Mouse (Mus musculus): Measurements from ENCODE around the gene Mapkap1. TPM values are rescaled to one million over a fixed set of nuclear protein-coding genes. Genes with fewer than 3 reads are reported as not detected.
A peak's percentile ranks its signal among the peaks of the same experiment; 100 is the strongest.
"Not testable (repeated sequence)": the region's sequence is repeated elsewhere in the genome, so short reads cannot be mapped to it uniquely, and the experiment has no call there.

Gene Mapkap1
- polyA plus RNA-seq, 1 experiment = 72.2 TPM

- TF ChIP-seq CTCF (IDR thresholded peaks at IDR 0.05; ENCODE audit: borderline replicate concordance, extremely low read depth, insufficient read depth, insufficient read length) = no peak
- no peak for TF ChIP-seq POLR2A (IDR thresholded peaks at IDR 0.05; ENCODE audit: borderline replicate concordance, extremely low read depth, insufficient read depth, insufficient read length, poor library complexity, severe bottlenecking)
- DNase-seq (ENCODE audit: low read depth) = no peak
Observed at GRCm38 (mm10) chr2:34436321-34436720, 29.8 kb downstream of the Mapkap1 start.

GRCm38 (mm10) chr2:34448756-34449155 lies 42.2 kb downstream of the Mapkap1 start:
- no peak for TF ChIP-seq POLR2A (IDR thresholded peaks at IDR 0.05; ENCODE audit: borderline replicate concordance, extremely low read depth, insufficient read depth, insufficient read length, poor library complexity, severe bottlenecking)
- no peak for TF ChIP-seq CTCF (IDR thresholded peaks at IDR 0.05; ENCODE audit: borderline replicate concordance, extremely low read depth, insufficient read depth, insufficient read length)
- DNase-seq (ENCODE audit: low read depth) = peak; percentile 55

- peak; percentile 55 for DNase-seq (ENCODE audit: low read depth)
- no peak for TF ChIP-seq CTCF (IDR thresholded peaks at IDR 0.05; ENCODE audit: borderline replicate concordance, extremely low read depth, insufficient read depth, insufficient read length)
- no peak for TF ChIP-seq POLR2A (IDR thresholded peaks at IDR 0.05; ENCODE audit: borderline replicate concordance, extremely low read depth, insufficient read depth, insufficient read length, poor library complexity, severe bottlenecking)
Observed at GRCm38 (mm10) chr2:34462490-34462889, 55.9 kb downstream of the Mapkap1 start.

- TF ChIP-seq POLR2A (IDR thresholded peaks at IDR 0.05; ENCODE audit: borderline replicate concordance, extremely low read depth, insufficient read depth, insufficient read length, poor library complexity, severe bottlenecking) = no peak
- TF ChIP-seq CTCF (IDR thresholded peaks at IDR 0.05; ENCODE audit: borderline replicate concordance, extremely low read depth, insufficient read depth, insufficient read length) = no peak
Observed at GRCm38 (mm10) chr2:34468559-34469141, 62.1 kb downstream of the Mapkap1 start.

GRCm38 (mm10) chr2:34469324-34469723 lies 62.8 kb downstream of the Mapkap1 start:
- DNase-seq (ENCODE audit: low read depth) = no peak
- TF ChIP-seq CTCF (IDR thresholded peaks at IDR 0.05; ENCODE audit: borderline replicate concordance, extremely low read depth, insufficient read depth, insufficient read length) = no peak
- no peak for TF ChIP-seq POLR2A (IDR thresholded peaks at IDR 0.05; ENCODE audit: borderline replicate concordance, extremely low read depth, insufficient read depth, insufficient read length, poor library complexity, severe bottlenecking)

More at GRCm38 (mm10) chr2:34468559-34469141, 62.1 kb downstream of the Mapkap1 start:
- DNase-seq (ENCODE audit: low read depth) = no peak

- DNase-seq (ENCODE audit: low read depth) = peak; percentile 69
Observed at GRCm38 (mm10) chr2:34473775-34474174, 67.2 kb downstream of the Mapkap1 start.

GRCm38 (mm10) chr2:34481401-34481800 lies 74.8 kb downstream of the Mapkap1 start:
- peak; percentile 56 for DNase-seq (ENCODE audit: low read depth)
- TF ChIP-seq POLR2A (IDR thresholded peaks at IDR 0.05; ENCODE audit: borderline replicate concordance, extremely low read depth, insufficient read depth, insufficient read length, poor library complexity, severe bottlenecking) = no peak
- no peak for TF ChIP-seq CTCF (IDR thresholded peaks at IDR 0.05; ENCODE audit: borderline replicate concordance, extremely low read depth, insufficient read depth, insufficient read length)

More at GRCm38 (mm10) chr2:34473775-34474174, 67.2 kb downstream of the Mapkap1 start:
- TF ChIP-seq CTCF (IDR thresholded peaks at IDR 0.05; ENCODE audit: borderline replicate concordance, extremely low read depth, insufficient read depth, insufficient read length) (no peak), POLR2A (IDR thresholded peaks at IDR 0.05; ENCODE audit: borderline replicate concordance, extremely low read depth, insufficient read depth, insufficient read length, poor library complexity, severe bottlenecking) (no peak)

- TF ChIP-seq CTCF (IDR thresholded peaks at IDR 0.05; ENCODE audit: borderline replicate concordance, extremely low read depth, insufficient read depth, insufficient read length) = no peak
- TF ChIP-seq POLR2A (IDR thresholded peaks at IDR 0.05; ENCODE audit: borderline replicate concordance, extremely low read depth, insufficient read depth, insufficient read length, poor library complexity, severe bottlenecking) = no peak
- no peak for DNase-seq (ENCODE audit: low read depth)
Observed at GRCm38 (mm10) chr2:34482102-34482501, 75.5 kb downstream of the Mapkap1 start.

GRCm38 (mm10) chr2:34482531-34482930 lies 76.0 kb downstream of the Mapkap1 start:
- TF ChIP-seq CTCF (IDR thresholded peaks at IDR 0.05; ENCODE audit: borderline replicate concordance, extremely low read depth, insufficient read depth, insufficient read length) (no peak), POLR2A (IDR thresholded peaks at IDR 0.05; ENCODE audit: borderline replicate concordance, extremely low read depth, insufficient read depth, insufficient read length, poor library complexity, severe bottlenecking) (no peak)
- no peak for DNase-seq (ENCODE audit: low read depth)

- no peak for TF ChIP-seq POLR2A (IDR thresholded peaks at IDR 0.05; ENCODE audit: borderline replicate concordance, extremely low read depth, insufficient read depth, insufficient read length, poor library complexity, severe bottlenecking)
- no peak for TF ChIP-seq CTCF (IDR thresholded peaks at IDR 0.05; ENCODE audit: borderline replicate concordance, extremely low read depth, insufficient read depth, insufficient read length)
Observed at GRCm38 (mm10) chr2:34487281-34487680, 80.7 kb downstream of the Mapkap1 start.

GRCm38 (mm10) chr2:34503975-34504730 lies 97.6 kb downstream of the Mapkap1 start:
- no peak for TF ChIP-seq POLR2A (IDR thresholded peaks at IDR 0.05; ENCODE audit: borderline replicate concordance, extremely low read depth, insufficient read depth, insufficient read length, poor library complexity, severe bottlenecking)
- no peak for TF ChIP-seq CTCF (IDR thresholded peaks at IDR 0.05; ENCODE audit: borderline replicate concordance, extremely low read depth, insufficient read depth, insufficient read length)
- peak; percentile 79 for DNase-seq (ENCODE audit: low read depth)

More at GRCm38 (mm10) chr2:34487281-34487680, 80.7 kb downstream of the Mapkap1 start:
- no peak for DNase-seq (ENCODE audit: low read depth)

- DNase-seq (ENCODE audit: low read depth) = not testable (repeated sequence)
Observed at GRCm38 (mm10) chr2:34506162-34506561, 99.6 kb downstream of the Mapkap1 start.
